ENCODE assay signal across 26 mouse cellular contexts in the genomic region with DNA sequence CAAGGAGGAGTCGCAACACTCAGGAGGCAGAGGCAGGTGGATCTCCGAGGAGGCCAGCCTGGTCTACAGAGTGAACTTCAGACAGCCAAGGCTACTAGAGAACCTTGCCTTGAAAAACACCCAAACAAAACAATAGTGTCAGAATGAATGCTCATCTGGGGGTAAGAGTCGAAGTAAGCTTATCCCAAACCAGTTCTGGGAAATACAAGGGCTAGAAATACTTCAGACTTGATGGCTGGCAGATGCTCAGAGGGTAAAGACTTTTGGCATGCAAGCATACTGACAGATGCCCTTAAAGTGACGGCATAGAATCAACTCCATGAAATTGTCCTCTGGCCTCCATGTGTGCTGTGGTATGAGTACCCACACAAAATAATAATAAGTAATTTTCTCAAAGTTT. TPM values are rescaled to one million over a fixed set of nuclear protein-coding genes. Genes with fewer than 3 reads are reported as not detected.
DNase-seq lines count a peak whose midpoint lies in the region; ATAC-seq and TF ChIP-seq lines count a peak whose summit lies in the region.
"Had no signal": no experiment of that assay in that cellular context is flagged by ENCODE, and none has a peak within 500 bp of the region (broad histone marks: within the 10 kb centered on the region; RNA-seq: fewer than 3 reads in every experiment).

No protein-coding gene starts in this region.

- TF ChIP-seq EP300 in ES-Bruce4 (IDR thresholded peaks at IDR 0.05; ENCODE audit: insufficient read depth, low read depth, low read length): no peak

- ATAC-seq in midbrain, embryonic 11.5 days (ENCODE audit: low FRiP score): no peak
- ATAC-seq: activated CD4-positive, CD25-positive, alpha-beta regulatory T cell, adult 4 months; CD4-positive, CD25-positive, alpha-beta regulatory T cell, adult 4 months; Patski had no signal

- TF ChIP-seq POLR2A in ES-Bruce4 (IDR thresholded peaks at IDR 0.05; ENCODE audit: insufficient read depth, low read length): no peak

- no peak overlapping the region for H3K27ac ChIP-seq in midbrain, embryonic 11.5 days (ENCODE audit: low read depth, low read length)
- H3K27ac ChIP-seq in midbrain, embryonic 10.5 days (replicated peaks): no peak overlapping the region
- H3K27ac ChIP-seq in ES-Bruce4 (ENCODE audit: insufficient read depth, low read length): peak overlapping the region; percentile 33; the same call in 1 of the 2 replicates

- no peak overlapping the region for H3K9ac ChIP-seq in midbrain, embryonic 11.5 days (ENCODE audit: low read length)
- H3K9ac ChIP-seq in ES-Bruce4 (ENCODE audit: low read depth, poor library complexity, severe bottlenecking): no peak overlapping the region

- no peaks in the 10 kb centered on the region for H3K9me3 ChIP-seq in midbrain, embryonic 11.5 days (ENCODE audit: control insufficient read depth, low read length)
- H3K9me3 ChIP-seq in midbrain, embryonic 10.5 days (replicated peaks): no peaks in the 10 kb centered on the region
- H3K9me3 ChIP-seq in ES-Bruce4 (replicated peaks; ENCODE audit: control insufficient read depth, insufficient read depth, low read length, poor library complexity, severe bottlenecking): no peaks in the 10 kb centered on the region
- H3K9me3 ChIP-seq: G1E had no signal

- no peaks in the 10 kb centered on the region for H3K27me3 ChIP-seq in midbrain, embryonic 11.5 days (ENCODE audit: control insufficient read depth, insufficient read depth, low read length)
- H3K27me3 ChIP-seq in midbrain, embryonic 10.5 days (ENCODE audit: low read depth, poor library complexity, severe bottlenecking): peaks cover 7% of the 10 kb centered on the region
- no peaks in the 10 kb centered on the region for H3K27me3 ChIP-seq in ES-Bruce4 (ENCODE audit: control insufficient read depth, insufficient read depth, low read length, poor library complexity, severe bottlenecking)
- H3K27me3 ChIP-seq: CH12.LX, Patski had no signal

- no peak overlapping the region for H3K4me2 ChIP-seq in midbrain, embryonic 11.5 days

- H3K36me3 ChIP-seq in midbrain, embryonic 11.5 days (ENCODE audit: control insufficient read depth, insufficient read depth, low read length): no peaks in the 10 kb centered on the region
- no peaks in the 10 kb centered on the region for H3K36me3 ChIP-seq in midbrain, embryonic 10.5 days
- H3K36me3 ChIP-seq in ES-Bruce4 (ENCODE audit: control insufficient read depth, insufficient read depth, low read length, poor library complexity, severe bottlenecking): no peaks in the 10 kb centered on the region
- H3K36me3 ChIP-seq: G1E had no signal

- H3K4me1 ChIP-seq in midbrain, embryonic 11.5 days (ENCODE audit: control insufficient read depth, insufficient read depth, low read length): no peaks in the 10 kb centered on the region
- H3K4me1 ChIP-seq in midbrain, embryonic 10.5 days: peaks cover 7% of the 10 kb centered on the region
- peaks cover 15% of the 10 kb centered on the region for H3K4me1 ChIP-seq in ES-Bruce4 (ENCODE audit: control insufficient read depth, insufficient read depth, low read length)

- intact Hi-C loops in left cerebral cortex, postnatal 14 days (cut with DNase I): no loop called here

- WGBS in midbrain, embryonic 11.5 days: 91% methylated on average over 4 of the region's 4 CpGs
- 92% methylated on average over 4 of the region's 4 CpGs for WGBS in midbrain, embryonic 10.5 days

- peak; percentile 51 for DNase-seq in midbrain, embryonic 11.5 days (ENCODE audit: low spot score, missing footprints)
- DNase-seq in midbrain, embryonic 10.5 days (ENCODE audit: low spot score): no peak
- peak; percentile 81 for DNase-seq in adipocyte (ENCODE audit: low spot score)
- no peak for DNase-seq in left cerebral cortex, postnatal 14 days (ENCODE audit: low spot score in 2 of 2)
- DNase-seq in retina, postnatal 1 day: no peak
- DNase-seq: adrenal gland, adult 2 months; adrenal gland, adult 8-10 months; adrenal gland, postnatal 10 days; adrenal gland, postnatal 14 days; adrenal gland, postnatal 25 days; adrenal gland, postnatal 36 days; B cell, adult 2 months; cerebellum, adult 11 months; cerebellum, adult 11-12 months; cerebellum, adult 18-20 months; cerebellum, adult 2 months; cerebellum, adult 8-10 months had no signal

- TF ChIP-seq CTCF in ES-Bruce4 (IDR thresholded peaks at IDR 0.05; ENCODE audit: low read depth, low read length): no peak

- no peak overlapping the region for H3K4me3 ChIP-seq in midbrain, embryonic 11.5 days (ENCODE audit: low read depth, low read length)
- no peak overlapping the region for H3K4me3 ChIP-seq in midbrain, embryonic 10.5 days
- H3K4me3 ChIP-seq in ES-Bruce4 (ENCODE audit: low read depth, low read length): no peak overlapping the region

RNA-seq across cellular contexts. Expression of a gene that starts 21.7 kb away (rescaled TPM):
- not detected in 2 replicates for polyA plus RNA-seq in midbrain, embryonic 11.5 days (2014; fragmentation: Nextera tagmentation; extraction: Ambion mirVana)
- polyA plus RNA-seq in midbrain, embryonic 10.5 days (2016; fragmentation: Nextera tagmentation; extraction: Ambion mirVana): not detected in 2 replicates
- not detected in 2 replicates for polyA plus RNA-seq in ES-Bruce4 (2011; ENCODE audit: insufficient read depth, insufficient read length, low read depth, missing spikeins)
- total RNA-seq in left cerebral cortex, postnatal 14 days (2021): 100 to 1,000 TPM; 148 to 163 TPM
- total RNA-seq: CH12.LX, ES-E14, MEL had no signal
- polyA plus RNA-seq: activated CD4-positive, CD25-positive, alpha-beta regulatory T cell, adult 4 months; C2C12; CD4-positive, CD25-positive, alpha-beta regulatory T cell, adult 4 months; G1E had no signal

RNA-seq across cellular contexts. Expression of a gene that starts 42.6 kb away (rescaled TPM):
- 61.3 and 72.2 TPM in 2 replicates for polyA plus RNA-seq in midbrain, embryonic 11.5 days (2014; fragmentation: Nextera tagmentation; extraction: Ambion mirVana)
- polyA plus RNA-seq in midbrain, embryonic 10.5 days (2016; fragmentation: Nextera tagmentation; extraction: Ambion mirVana): 46.5 and 67.6 TPM in 2 replicates
- polyA plus RNA-seq in ES-Bruce4 (2011; ENCODE audit: insufficient read depth, insufficient read length, low read depth, missing spikeins): 94.4 and 106 TPM in 2 replicates
- total RNA-seq in left cerebral cortex, postnatal 14 days (2021): 100 to 1,000 TPM; 329 to 359 TPM

RNA-seq across cellular contexts. Expression of a gene that starts 56.7 kb away (rescaled TPM):
- 1.4 and 1.6 TPM in 2 replicates for polyA plus RNA-seq in midbrain, embryonic 11.5 days (2014; fragmentation: Nextera tagmentation; extraction: Ambion mirVana)
- 1.3 and 2.4 TPM in 2 replicates for polyA plus RNA-seq in midbrain, embryonic 10.5 days (2016; fragmentation: Nextera tagmentation; extraction: Ambion mirVana)
- 1.5 and 1.8 TPM in 2 replicates for polyA plus RNA-seq in ES-Bruce4 (2011; ENCODE audit: insufficient read depth, insufficient read length, low read depth, missing spikeins)
- total RNA-seq in left cerebral cortex, postnatal 14 days (2021): under 1 TPM in 1 of 2 experiments, not detected in 1; 0.19 TPM

Comparison
In these comparisons a context has a peak if more than half of its experiments do, and no peak if none do; other contexts are left out.
1. DNase-seq: peak in midbrain, embryonic 11.5 days (single experiment) and adipocyte (single experiment); none in midbrain, embryonic 10.5 days (single experiment), left cerebral cortex, postnatal 14 days (0 of 2) and retina, postnatal 1 day (single experiment).